Mouse (Mus musculus) lung, postnatal 36 days (tissue): Measurements from ENCODE around the gene Calhm3.
"Not testable (repeated sequence)": the region's sequence is repeated elsewhere in the genome, so short reads cannot be mapped to it uniquely, and the experiment has no call there.

Source experiments
- DNase-seq: peaks from one replicate; pipeline ENCODE4 v3.0.0; 2022; ENCODE audit warnings: mixed read lengths

The Calhm3 gene

DNA sequence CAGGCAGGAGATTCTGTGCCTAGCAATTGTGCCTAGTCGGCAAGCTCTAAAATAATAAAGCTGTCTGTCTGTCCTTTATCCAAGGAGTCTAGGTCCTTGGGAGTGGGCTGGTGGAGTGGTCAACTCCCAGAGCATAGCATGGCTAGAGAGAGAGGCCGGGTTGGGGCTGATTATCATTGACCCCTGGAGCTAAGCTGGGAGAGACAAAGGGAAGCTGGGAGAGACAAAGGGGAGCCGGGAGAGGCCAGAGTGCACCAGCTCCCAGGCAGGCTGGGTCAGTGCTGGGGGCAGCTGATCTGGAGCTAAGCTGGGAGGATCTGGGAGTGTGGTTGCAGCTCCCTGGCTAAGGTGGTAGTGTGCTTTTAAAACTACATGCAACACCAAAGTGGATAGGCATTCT lies 9.2 kb upstream of the Calhm3 start:
- no peak for DNase-seq

GRCm38 (mm10) chr19:47163176-47163744 lies 5.7 kb upstream of the Calhm3 start:
- no peak for DNase-seq

- no peak for DNase-seq
Measured at GRCm38 (mm10) chr19:47161669-47162068, 4.1 kb upstream of the Calhm3 start.

DNA sequence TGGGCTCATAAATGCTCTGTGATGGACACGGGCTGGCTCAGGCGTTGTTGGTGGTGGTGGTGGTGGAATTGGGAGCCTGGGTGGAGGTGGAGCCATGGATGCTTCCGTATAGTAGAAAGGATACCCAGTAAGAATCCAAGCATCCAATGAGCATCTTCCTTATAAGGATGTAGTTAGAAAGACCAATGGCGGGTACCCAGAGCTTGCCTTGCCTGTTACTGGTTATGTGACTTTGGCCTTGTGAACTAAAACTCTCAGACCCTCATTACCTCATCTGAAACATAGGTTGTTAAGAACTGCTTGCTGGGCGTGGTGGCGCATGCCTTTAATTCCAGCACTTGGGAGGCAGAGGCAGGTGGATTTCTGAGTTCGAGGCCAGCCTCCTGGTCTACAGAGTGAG lies 3.8 kb downstream of the Calhm3 start:
- no peak for DNase-seq

DNA sequence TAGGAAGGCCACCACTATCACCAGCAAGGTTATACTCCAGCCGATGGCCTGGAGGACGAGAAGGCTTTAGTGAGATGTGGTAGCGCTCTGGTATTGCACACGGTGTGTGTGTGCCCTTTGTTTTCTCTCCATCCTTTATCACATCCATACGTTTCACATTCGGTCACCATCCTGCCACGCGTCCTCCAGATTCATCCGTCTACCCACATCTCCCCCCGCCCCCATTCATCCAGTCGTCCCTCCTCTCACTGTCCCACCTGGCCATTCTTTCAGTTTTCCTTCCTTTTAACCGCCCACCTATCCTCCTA lies 5.5 kb downstream of the Calhm3 start:
- no peak for DNase-seq

DNA sequence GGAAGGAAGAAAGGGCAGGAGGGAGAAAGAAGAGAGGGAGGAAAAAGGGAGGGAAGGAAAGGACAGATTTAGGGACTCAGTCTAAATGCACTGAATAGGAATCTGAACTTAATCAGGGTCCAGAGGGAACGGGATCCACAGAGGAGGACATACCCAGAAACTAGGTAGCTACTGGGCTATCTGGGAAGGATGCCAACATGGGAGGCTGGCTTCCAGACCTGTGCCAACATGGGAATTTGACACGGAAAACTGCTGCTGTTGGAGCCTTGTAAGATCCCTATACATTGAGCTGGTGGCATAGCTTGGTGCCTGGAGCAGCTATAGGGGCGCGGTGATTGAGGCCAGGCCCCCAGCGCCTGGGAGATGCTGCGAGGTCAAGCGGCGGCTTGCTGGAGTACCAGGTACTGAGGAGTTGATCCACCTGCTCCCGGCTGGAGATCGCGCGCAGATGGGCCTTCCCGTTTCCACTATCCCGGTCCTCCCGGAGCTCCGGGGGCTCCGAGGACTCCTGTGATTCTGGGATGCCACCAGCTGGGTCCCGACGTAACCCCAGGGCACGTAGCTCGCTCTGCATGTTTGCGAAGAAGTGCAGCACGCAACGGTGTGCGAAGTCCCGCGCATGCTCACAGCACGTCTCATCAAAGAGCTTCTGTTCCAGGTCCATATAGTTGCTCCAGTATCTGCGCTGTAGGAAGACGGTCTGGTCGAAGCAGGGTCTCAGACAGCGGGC lies 6.1 kb downstream of the Calhm3 start:
- DNase-seq: no peak

DNA sequence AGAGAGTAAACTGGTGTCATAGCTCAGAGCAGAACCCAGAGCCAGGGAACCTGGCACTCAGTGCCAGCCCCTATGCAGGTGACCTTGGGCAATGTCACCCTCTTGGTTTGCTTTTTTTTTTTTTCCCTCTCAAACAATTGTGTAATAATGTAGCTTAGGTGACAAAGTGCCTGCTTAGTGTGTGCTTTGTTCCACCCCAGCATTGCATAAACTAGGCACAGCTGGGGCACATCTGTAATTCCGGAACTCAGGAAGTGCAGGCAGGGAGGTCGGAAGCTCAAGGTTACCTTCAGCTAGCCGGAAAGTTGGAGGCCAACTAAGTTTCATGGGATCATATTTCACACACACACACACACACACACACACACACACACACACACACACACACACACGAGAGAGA lies 7.7 kb downstream of the Calhm3 start:
- peak; percentile 42 for DNase-seq

- DNase-seq: no peak
Measured at GRCm38 (mm10) chr19:47148267-47148847, 9.2 kb downstream of the Calhm3 start.

DNA sequence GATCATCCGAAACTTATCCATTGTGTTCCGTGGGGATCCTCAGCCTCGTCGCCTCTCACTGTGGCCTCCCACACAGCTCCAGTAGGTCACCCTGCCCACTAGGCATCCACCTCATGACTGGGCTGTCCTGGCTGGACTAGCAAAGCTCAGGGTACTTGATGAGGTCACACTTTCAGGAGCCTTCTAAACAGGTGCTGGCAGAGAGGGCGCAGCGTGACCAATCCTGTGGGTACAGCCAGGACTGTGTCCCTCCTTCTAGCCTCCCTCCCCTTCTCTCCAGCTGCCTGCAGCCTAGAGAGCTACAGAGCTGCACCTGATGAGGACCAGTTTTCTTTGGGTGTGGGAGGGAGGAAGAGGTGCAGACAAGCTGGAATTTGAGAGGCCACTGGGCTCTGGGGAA lies 13.4 kb downstream of the Calhm3 start, which contains the start of gene Calhm1:
Gene Calhm1 (minus strand): TSS at position 101 of the 400 bp plus-strand sequence.
- DNase-seq: no peak

DNA sequence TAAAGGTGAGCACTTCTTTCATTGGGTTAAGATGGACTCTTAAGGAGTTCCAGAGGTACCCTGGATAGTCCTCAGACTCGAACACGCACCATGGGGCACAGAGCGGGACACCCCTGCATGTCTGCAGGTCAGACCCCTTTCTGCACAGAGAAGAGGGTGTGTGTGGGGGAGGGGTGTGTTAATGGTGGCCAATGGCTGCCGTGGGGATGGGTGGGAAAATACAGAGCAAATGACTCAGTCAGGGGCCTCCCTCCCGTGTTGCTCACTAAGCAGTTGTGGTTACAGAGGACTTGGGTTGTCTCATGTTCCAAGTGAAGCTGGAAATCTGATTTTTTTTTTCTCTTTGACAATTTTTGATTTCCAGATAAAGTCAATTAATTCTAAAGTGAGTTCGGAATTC lies 15.1 kb downstream of the Calhm3 start:
- no peak for DNase-seq

DNA sequence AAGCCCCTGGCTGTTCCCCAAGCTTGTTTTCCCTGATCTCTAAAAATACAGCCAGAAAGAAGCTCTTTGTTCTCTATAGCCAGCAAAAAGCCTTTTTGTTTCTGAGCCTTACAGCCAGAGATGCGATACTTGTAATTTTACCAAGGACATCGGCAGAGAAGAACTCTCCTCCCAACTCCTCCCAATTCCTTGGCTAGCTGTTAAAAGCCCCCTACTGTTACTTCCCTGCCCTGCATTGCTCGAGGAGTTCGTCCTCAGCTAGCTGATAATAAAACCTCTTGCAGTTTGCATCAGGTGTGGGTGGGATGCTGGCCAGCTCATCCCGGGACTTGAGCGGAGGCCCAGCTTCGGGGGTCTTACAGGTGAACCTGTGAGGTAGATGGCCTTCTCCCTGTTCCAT lies 18.0 kb downstream of the Calhm3 start:
- not testable (repeated sequence) for DNase-seq

DNA sequence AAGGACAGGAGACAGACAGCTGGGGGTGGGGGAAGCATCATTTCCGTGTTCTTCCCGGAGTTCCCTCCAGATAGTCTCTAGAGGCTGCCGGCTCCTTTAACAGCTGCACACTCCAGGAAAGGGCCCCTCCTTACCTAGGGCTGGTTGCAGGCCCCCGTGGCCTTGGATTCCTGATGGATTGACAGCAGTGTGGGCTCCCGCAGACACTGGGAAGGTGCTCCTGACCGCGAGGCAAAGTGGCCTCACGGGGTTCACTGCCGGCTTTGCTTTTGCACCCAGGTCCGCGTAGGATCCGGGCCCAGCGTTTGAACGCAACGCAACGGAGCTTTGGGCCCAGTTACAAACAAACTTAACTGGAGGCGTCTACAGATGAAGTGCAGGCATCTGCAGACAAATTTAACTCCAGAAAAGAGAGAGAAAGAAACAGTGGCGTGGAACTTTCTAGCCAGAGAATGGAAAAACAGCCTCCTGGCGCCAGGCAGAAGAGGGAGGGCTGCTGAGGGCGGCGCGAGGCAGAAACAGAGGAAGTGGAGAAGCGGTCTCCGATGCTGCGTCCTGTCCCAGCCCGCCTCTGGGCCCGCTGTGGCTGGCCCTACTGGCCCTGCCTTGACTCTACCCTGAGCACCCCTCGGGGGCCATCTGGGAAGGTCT lies 19.7 kb downstream of the Calhm3 start, which contains the start of gene Calhm2:
Gene Calhm2 (minus strand): TSS at position 524 of the 651 bp plus-strand sequence.
- DNase-seq: peak; percentile 64

DNA sequence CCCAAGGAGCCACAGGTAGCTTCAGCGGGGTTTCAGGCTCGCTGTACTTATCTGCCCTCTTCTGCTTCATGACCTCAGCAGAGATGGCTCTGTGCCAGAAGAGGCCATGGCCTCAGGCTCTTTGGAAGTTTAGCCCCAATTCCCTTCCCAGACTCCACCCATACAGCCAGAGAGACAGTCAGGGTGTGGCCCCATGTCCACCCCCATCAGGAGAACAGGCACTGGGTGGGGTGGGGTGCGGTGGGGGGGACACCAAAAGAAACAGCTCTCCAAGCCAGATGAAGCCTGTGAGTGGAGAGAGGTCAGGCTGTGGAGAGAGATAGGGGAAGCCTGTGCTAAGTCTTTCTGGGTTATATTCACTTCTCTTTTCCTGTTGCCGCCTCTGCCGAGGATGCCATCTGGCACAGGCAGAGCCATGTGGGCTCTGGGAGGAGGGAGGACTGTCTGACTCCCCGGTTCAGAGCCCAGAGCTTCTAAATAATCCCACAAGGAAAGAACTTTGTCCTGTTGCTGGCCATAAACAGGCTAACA lies 20.4 kb downstream of the Calhm3 start:
- peak; percentile 80 for DNase-seq

GRCm38 (mm10) chr19:47136170-47136569 lies 21.4 kb downstream of the Calhm3 start:
- DNase-seq: no peak

GRCm38 (mm10) chr19:47135568-47135967 lies 22.0 kb downstream of the Calhm3 start:
- DNase-seq: no peak

DNA sequence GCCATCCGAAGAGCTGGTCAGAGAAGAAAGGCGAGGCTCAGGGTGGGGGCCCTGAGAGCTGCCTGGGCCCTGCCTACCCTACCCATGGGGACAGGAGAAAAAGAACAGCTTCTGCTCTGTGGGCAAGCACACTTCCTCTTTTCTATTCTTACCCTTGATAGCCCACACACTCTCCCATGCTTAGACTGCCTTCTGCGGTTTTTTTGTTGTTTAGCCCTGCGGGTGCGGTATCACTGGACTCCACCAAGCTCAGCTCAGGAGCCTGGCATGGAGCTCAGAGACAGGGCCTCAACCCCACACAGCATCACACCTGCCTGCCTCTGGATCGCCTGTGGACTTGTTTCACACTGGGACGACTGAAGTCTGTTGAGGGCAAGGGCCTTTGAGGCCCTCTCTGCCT lies 24.4 kb downstream of the Calhm3 start:
- peak; percentile 46 for DNase-seq

DNA sequence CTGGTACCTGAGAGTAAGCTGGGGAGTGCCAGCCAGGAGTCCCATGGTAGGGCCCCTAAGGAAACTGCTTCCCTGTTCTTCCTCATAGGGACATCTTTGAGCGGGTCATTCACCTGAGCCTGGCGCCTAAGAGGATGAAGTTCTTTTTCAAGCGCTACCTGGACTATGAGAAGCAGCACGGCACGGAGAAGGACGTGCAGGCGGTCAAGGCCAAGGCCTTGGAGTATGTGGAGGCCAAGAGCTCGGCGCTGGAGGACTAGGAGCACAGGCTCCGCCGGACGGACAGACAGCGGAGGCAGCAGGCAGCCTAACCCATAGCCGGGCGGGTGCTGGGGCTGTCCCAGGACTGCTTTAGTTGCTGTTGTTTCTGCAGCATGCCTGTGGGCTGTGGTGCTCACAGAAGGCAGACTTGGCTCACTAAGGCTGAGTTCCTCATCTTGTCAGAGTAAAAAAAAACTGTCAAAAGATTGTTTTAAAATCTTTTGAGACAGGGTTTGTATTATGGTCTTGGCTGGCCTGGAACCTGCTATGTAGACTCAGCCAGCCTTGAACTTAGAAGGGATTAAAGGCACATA lies 26.9 kb downstream of the Calhm3 start:
- DNase-seq: no peak

GRCm38 (mm10) chr19:47128835-47129234 lies 28.7 kb downstream of the Calhm3 start:
- DNase-seq: no peak

GRCm38 (mm10) chr19:47128164-47128563 lies 29.4 kb downstream of the Calhm3 start:
- DNase-seq: no peak

GRCm38 (mm10) chr19:47122802-47123201 lies 34.8 kb downstream of the Calhm3 start:
- DNase-seq: peak; percentile 61

DNA sequence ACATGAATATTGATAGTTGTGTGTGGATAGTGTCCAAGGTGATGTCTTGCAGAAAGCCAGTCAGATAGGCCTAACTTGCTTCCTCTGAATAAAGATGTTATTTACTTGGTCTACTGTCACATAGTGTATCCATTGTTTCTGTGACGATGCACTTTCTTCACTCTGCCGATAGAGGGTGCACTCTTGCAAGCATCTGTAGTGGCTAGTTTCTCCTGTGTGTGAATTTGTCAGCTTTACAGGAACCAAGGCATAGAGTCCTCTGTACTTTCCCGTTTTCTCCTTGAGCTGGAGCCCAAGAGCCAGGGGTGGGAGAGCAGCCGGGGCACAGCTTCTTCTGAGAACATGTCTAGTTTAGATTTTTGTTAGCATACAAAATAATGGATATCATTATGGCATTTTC lies 36.5 kb downstream of the Calhm3 start:
- peak; percentile 33 for DNase-seq

GRCm38 (mm10) chr19:47118634-47119033 lies 38.9 kb downstream of the Calhm3 start:
- DNase-seq: no peak

- no peak for DNase-seq
Measured at GRCm38 (mm10) chr19:47104641-47105271, 52.8 kb downstream of the Calhm3 start.
